11 mouse cellular contexts compared by ENCODE assay signal in the genomic region with DNA sequence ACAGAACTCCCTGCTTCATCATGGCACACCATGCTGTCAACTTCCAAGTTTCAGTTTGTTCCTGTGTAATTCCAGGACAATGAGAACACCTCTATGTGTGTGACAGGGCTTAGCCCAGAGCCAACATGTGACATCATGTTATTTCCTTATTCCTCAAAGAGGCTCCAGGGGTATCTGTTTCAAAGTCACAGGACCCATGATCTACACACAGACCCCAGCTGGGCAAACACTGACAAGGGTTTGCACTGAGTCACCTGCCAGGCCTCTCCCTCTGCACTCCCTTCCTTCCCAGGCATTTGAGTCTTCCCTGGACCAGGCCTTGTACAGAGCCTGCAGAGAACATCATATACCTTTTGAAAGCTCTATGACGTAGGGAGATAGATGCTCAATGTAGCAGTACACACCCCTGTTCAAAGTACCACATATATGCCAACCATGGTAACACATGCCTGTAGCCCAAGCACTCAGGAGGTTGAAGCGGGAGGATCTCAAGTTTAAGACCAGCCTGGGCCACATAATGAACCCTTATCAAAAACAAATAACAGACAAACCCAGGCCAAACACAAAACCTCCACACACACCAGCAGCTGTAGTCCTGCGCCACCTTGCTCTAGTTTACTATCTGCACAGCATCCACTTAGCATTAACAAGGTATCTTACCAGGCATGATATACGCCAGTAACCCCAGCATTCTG. TPM values are rescaled to one million over a fixed set of nuclear protein-coding genes. Genes with fewer than 3 reads are reported as not detected.
DNase-seq lines count a peak whose midpoint lies in the region; ATAC-seq and TF ChIP-seq lines count a peak whose summit lies in the region.
"Had no signal": no experiment of that assay in that cellular context is flagged by ENCODE, and none has a peak within 500 bp of the region (broad histone marks: within the 10 kb centered on the region; RNA-seq: fewer than 3 reads in every experiment).

A gene (minus strand): TSS at position 38 of the 695 bp plus-strand sequence.

- H3K27ac ChIP-seq in kidney, adult 2 months (ENCODE audit: insufficient read depth, low read depth, low read length): no peak within 1 kb of the TSS
- no peak within 1 kb of the TSS for H3K27ac ChIP-seq in CH12.LX (ENCODE audit: insufficient read depth, low read depth)
- H3K27ac ChIP-seq in intestine, embryonic 15.5 days: 0 out of 2 replicates have a peak within 1 kb of the TSS, but pooled peaks have one; percentile 29
- no peak within 1 kb of the TSS for H3K27ac ChIP-seq in midbrain, embryonic 11.5 days (ENCODE audit: low read depth, low read length)
- no peak within 1 kb of the TSS for H3K27ac ChIP-seq in kidney, embryonic 15.5 days
- H3K27ac ChIP-seq: forebrain, embryonic 15.5 days had no signal

- no peaks in the 10 kb centered on the region; the same call in 1 of the 2 replicates for H3K79me2 ChIP-seq in CH12.LX (replicated peaks; ENCODE audit: control insufficient read depth, extremely low read depth, insufficient read depth, poor library complexity, severe bottlenecking)

- no peak within 1 kb of the TSS for H3K4me3 ChIP-seq in kidney, adult 2 months (ENCODE audit: insufficient read depth, low read depth, low read length)
- no peak within 1 kb of the TSS for H3K4me3 ChIP-seq in CH12.LX (replicated peaks in 1 of 3; ENCODE audit: low read depth in 2 of 3, low read length in 2 of 3, poor library complexity in 1 of 3)
- H3K4me3 ChIP-seq in intestine, embryonic 15.5 days (replicated peaks): no peak within 1 kb of the TSS
- H3K4me3 ChIP-seq in midbrain, embryonic 11.5 days (ENCODE audit: low read depth, low read length): no peak within 1 kb of the TSS
- no peak within 1 kb of the TSS for H3K4me3 ChIP-seq in kidney, embryonic 15.5 days (replicated peaks)
- H3K4me3 ChIP-seq: forebrain, embryonic 15.5 days had no signal

- H3K4me1 ChIP-seq in kidney, adult 2 months (ENCODE audit: control insufficient read depth, insufficient read depth, low read length): no peaks in the 10 kb centered on the region
- peaks cover 5 to 10% of the 10 kb centered on the region in 2 experiments for H3K4me1 ChIP-seq in CH12.LX (ENCODE audit: control insufficient read depth in 1 of 2, insufficient read depth in 2 of 2)
- H3K4me1 ChIP-seq in intestine, embryonic 15.5 days (replicated peaks): 0 out of 2 replicates have a peak, but pooled peaks cover 5% of the 10 kb centered on the region
- H3K4me1 ChIP-seq in midbrain, embryonic 11.5 days (ENCODE audit: control insufficient read depth, insufficient read depth, low read length): 0 out of 2 replicates have a peak, but pooled peaks cover 2% of the 10 kb centered on the region
- H3K4me1 ChIP-seq in kidney, embryonic 15.5 days: peaks cover 8% of the 10 kb centered on the region; the same call in 1 of the 2 replicates
- H3K4me1 ChIP-seq: forebrain, embryonic 15.5 days had no signal

- no peaks in the 10 kb centered on the region for H3K9me3 ChIP-seq in CH12.LX (replicated peaks; ENCODE audit: low read length)
- H3K9me3 ChIP-seq in intestine, embryonic 15.5 days: no peaks in the 10 kb centered on the region
- no peaks in the 10 kb centered on the region for H3K9me3 ChIP-seq in midbrain, embryonic 11.5 days (ENCODE audit: control insufficient read depth, low read length)
- H3K9me3 ChIP-seq in kidney, embryonic 15.5 days (replicated peaks): no peaks in the 10 kb centered on the region
- H3K9me3 ChIP-seq: forebrain, embryonic 15.5 days had no signal

- TF ChIP-seq CTCF in kidney, adult 2 months (conservative IDR thresholded peaks at IDR 0.05; ENCODE audit: insufficient read depth, insufficient read length, low read depth, low read length): no peak
- no peak for TF ChIP-seq CTCF in CH12.LX (conservative IDR thresholded peaks at IDR 0.05 in 1 of 2, IDR thresholded peaks at IDR 0.05 in 1 of 2; ENCODE audit: low read depth in 2 of 2, low read length in 2 of 2)

- no peak within 1 kb of the TSS for H3K9ac ChIP-seq in CH12.LX (ENCODE audit: insufficient read depth, low read depth)
- no peak within 1 kb of the TSS for H3K9ac ChIP-seq in intestine, embryonic 15.5 days
- no peak within 1 kb of the TSS for H3K9ac ChIP-seq in midbrain, embryonic 11.5 days (ENCODE audit: low read length)
- H3K9ac ChIP-seq in kidney, embryonic 15.5 days: no peak within 1 kb of the TSS
- H3K9ac ChIP-seq: forebrain, embryonic 15.5 days had no signal

- DNase-seq in kidney, adult 2 months: no peak
- DNase-seq in kidney, postnatal 4 days: no peak
- peak; percentile 14 for DNase-seq in 3T3-L1 (ENCODE audit: low read depth, low spot score)
- no peak for DNase-seq in CH12.LX (ENCODE audit: extremely low read depth)
- no peak for DNase-seq in retina, postnatal 1 day
- DNase-seq in midbrain, embryonic 11.5 days (ENCODE audit: low spot score, missing footprints): no peak
- DNase-seq: cerebellum, postnatal 36 days; liver had no signal

- H3K4me2 ChIP-seq in CH12.LX (ENCODE audit: insufficient read depth, low read depth, poor library complexity, severe bottlenecking): no peak within 1 kb of the TSS
- no peak within 1 kb of the TSS for H3K4me2 ChIP-seq in intestine, embryonic 15.5 days (replicated peaks)
- H3K4me2 ChIP-seq in midbrain, embryonic 11.5 days: no peak within 1 kb of the TSS
- no peak within 1 kb of the TSS for H3K4me2 ChIP-seq in kidney, embryonic 15.5 days
- H3K4me2 ChIP-seq: forebrain, embryonic 15.5 days had no signal

- dilution Hi-C loops in CH12.LX (cut with MboI; ENCODE audit: extremely low pct_ligation_motif_present, extremely low pct_unique_long_range_greater_than_20kb, low sequenced_read_pairs): no loop called here

- ATAC-seq in intestine, embryonic 15.5 days: peak; percentile 58
- no peak for ATAC-seq in midbrain, embryonic 11.5 days (ENCODE audit: low FRiP score)
- no peak for ATAC-seq in kidney, embryonic 15.5 days (replicated peaks; ENCODE audit: low FRiP score)
- ATAC-seq: forebrain, embryonic 15.5 days had no signal

- no peak for TF ChIP-seq POLR2A in kidney, adult 2 months (IDR thresholded peaks at IDR 0.05; ENCODE audit: low read depth, low read length)
- TF ChIP-seq POLR2A in CH12.LX (IDR thresholded peaks at IDR 0.05; ENCODE audit: low read depth, low read length): no peak

- in situ Hi-C loops in CH12.LX (cut with MboI; ENCODE audit: low pct_ligation_motif_present, low pct_unique_long_range_greater_than_20kb, low sequenced_read_pairs): no loop called here

- no peak for TF ChIP-seq RAD21 in CH12.LX (IDR thresholded peaks at IDR 0.05; ENCODE audit: low read depth, low read length)

- H3K36me3 ChIP-seq in kidney, adult 2 months (ENCODE audit: control insufficient read depth, insufficient read depth, low read length): no peaks in the 10 kb centered on the region
- H3K36me3 ChIP-seq in CH12.LX (replicated peaks in 1 of 2; ENCODE audit: control insufficient read depth in 1 of 2, insufficient read depth in 1 of 2, low read length in 1 of 2): no peaks in the 10 kb centered on the region
- H3K36me3 ChIP-seq in intestine, embryonic 15.5 days: no peaks in the 10 kb centered on the region
- H3K36me3 ChIP-seq in midbrain, embryonic 11.5 days (ENCODE audit: control insufficient read depth, insufficient read depth, low read length): no peaks in the 10 kb centered on the region
- no peaks in the 10 kb centered on the region for H3K36me3 ChIP-seq in kidney, embryonic 15.5 days
- H3K36me3 ChIP-seq: forebrain, embryonic 15.5 days had no signal

- WGBS in kidney, adult 2 months: 96% methylated on average over 4 of the region's 4 CpGs
- 83% methylated on average over 4 of the region's 4 CpGs for WGBS in intestine, embryonic 15.5 days
- 92% methylated on average over 4 of the region's 4 CpGs for WGBS in midbrain, embryonic 11.5 days
- WGBS in kidney, embryonic 15.5 days: 90% methylated on average over 4 of the region's 4 CpGs

- H3K27me3 ChIP-seq in kidney, adult 2 months (replicated peaks; ENCODE audit: control insufficient read depth, insufficient read depth, low read length): no peaks in the 10 kb centered on the region; the same call in 1 of the 2 replicates
- H3K27me3 ChIP-seq in CH12.LX (replicated peaks): no peaks in the 10 kb centered on the region
- H3K27me3 ChIP-seq in intestine, embryonic 15.5 days (replicated peaks): no peaks in the 10 kb centered on the region
- no peaks in the 10 kb centered on the region for H3K27me3 ChIP-seq in midbrain, embryonic 11.5 days (ENCODE audit: control insufficient read depth, insufficient read depth, low read length)
- no peaks in the 10 kb centered on the region for H3K27me3 ChIP-seq in kidney, embryonic 15.5 days
- H3K27me3 ChIP-seq: forebrain, embryonic 15.5 days had no signal

- no peak for TF ChIP-seq EP300 in CH12.LX (IDR thresholded peaks at IDR 0.05; ENCODE audit: low read length)

TF ChIP-seq in CH12.LX, 34 proteins besides CTCF, POLR2A, EP300 and RAD21:
- TF ChIP-seq MEF2A (IDR thresholded peaks at IDR 0.05; ENCODE audit: borderline replicate concordance, low read depth, low read length) (no peak), CHD2 (IDR thresholded peaks at IDR 0.05; ENCODE audit: low read length) (no peak), PAX5 (IDR thresholded peaks at IDR 0.05; ENCODE audit: low read length) (no peak), JUND (conservative IDR thresholded peaks at IDR 0.05; ENCODE audit: low read depth, low read length) (no peak), ELF1 (IDR thresholded peaks at IDR 0.05; ENCODE audit: low read depth, low read length) (no peak), NRF1 (IDR thresholded peaks at IDR 0.05; ENCODE audit: low read depth, low read length) (no peak), NELFE (IDR thresholded peaks at IDR 0.05; ENCODE audit: low read depth, low read length) (no peak), CHD1 (IDR thresholded peaks at IDR 0.05; ENCODE audit: low read depth, low read length) (no peak), UBTF (IDR thresholded peaks at IDR 0.05; ENCODE audit: low read depth, low read length) (no peak), MAZ (IDR thresholded peaks at IDR 0.05; ENCODE audit: low read depth, low read length) (no peak), ETS1 (conservative IDR thresholded peaks at IDR 0.05; ENCODE audit: low read depth, low read length) (no peak)
TF ChIP-seq in CH12.LX: peak in this region for 0.

RNA-seq across cellular contexts. Expression of the gene that starts here (rescaled TPM):
- 29.2 and 36.4 TPM in 2 replicates for polyA plus RNA-seq in kidney, adult 2 months (2012; rRNA removed)
- total RNA-seq in CH12.LX (2012; rRNA removed) (4.9 and 13.9 TPM in 2 replicates), CH12.LX (2014; rRNA removed) (5.5 and 6.4 TPM in 2 replicates)
- polyA plus RNA-seq in CH12.LX (2012; ENCODE audit: insufficient read length, low read depth): 12.5 and 13.5 TPM in 2 replicates
- 53.4 and 111 TPM in 2 replicates for polyA plus RNA-seq in intestine, embryonic 15.5 days (2015; fragmentation: Nextera tagmentation; extraction: Ambion mirVana)
- 2.8 and 3.4 TPM in 2 replicates for polyA plus RNA-seq in midbrain, embryonic 11.5 days (2014; fragmentation: Nextera tagmentation; extraction: Ambion mirVana)
- 9.7 and 13.6 TPM in 2 replicates for polyA plus RNA-seq in kidney, embryonic 15.5 days (2015; fragmentation: Nextera tagmentation; extraction: Ambion mirVana)
